Mouse (Mus musculus) kidney, adult 11 months (tissue): ENCODE data around the gene Zdhhc12.
"Not testable (repeated sequence)": the region's sequence is repeated elsewhere in the genome, so short reads cannot be mapped to it uniquely, and the experiment has no call there.

Experiments
- DNase-seq: peaks from one replicate; pipeline ENCODE4 v3.0.0; 2022

The Zdhhc12 gene

GRCm38 (mm10) chr2:30062249-30063093 lies 31.0 kb downstream of the Zdhhc12 start:
- peak; percentile 80 for DNase-seq

GRCm38 (mm10) chr2:30061215-30062166 lies 32.0 kb downstream of the Zdhhc12 start:
- DNase-seq: peak; percentile 35

DNA sequence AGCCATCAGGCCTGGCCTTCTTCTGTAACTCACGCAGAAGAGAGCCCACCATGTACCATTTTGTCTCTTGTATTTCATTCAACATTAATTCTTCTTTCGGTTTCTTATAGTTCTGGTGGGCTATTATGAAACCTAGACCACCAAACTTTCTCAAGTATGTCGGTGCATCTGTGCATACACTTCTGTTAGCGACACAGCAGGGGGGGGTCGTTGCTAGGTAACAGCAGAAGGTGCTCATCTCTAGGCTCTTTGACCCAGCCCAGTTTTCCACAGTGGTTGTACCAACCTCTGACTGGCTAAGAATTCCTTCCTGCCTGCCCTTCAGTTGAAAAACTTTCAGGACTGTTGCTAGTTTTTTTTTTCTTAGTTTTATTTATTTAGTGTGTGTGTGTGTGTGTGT lies 35.0 kb downstream of the Zdhhc12 start:
- no peak for DNase-seq

DNA sequence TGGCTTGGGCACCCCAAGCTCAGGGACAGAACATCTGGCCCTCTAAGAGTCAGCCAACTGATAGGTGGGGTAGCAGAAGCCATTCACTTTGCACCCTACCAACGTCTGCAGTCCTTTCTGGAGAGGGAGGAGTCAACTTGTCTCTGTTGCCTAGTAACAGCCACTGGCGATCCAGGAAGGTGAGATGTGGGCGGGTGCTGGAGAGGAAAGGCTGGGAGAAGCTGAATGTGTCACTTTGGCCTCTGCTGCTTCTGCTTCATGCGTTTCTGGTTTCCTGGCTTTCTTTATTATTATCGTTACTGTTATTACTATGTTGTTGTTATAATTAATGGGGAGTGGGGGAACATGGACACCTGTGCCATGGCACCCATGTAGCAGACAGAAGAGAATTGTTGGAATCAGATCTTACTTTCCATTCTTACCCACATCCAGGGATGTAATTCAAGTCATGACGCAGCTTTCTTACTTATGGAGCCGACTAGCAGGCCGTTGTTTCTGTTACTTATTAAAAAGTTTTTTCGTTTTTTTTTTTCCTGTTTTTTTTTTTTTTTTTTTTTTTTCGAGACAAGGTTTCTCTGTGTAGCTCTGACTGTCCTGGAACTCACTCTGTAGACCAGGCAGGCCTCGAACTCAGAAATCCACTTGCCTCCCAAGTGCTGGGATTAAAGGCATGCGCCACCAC lies 36.1 kb downstream of the Zdhhc12 start, which contains the start of gene Set:
TSS of gene Set (plus strand) at position 156 of the 682 bp plus-strand sequence.
- DNase-seq: no peak

GRCm38 (mm10) chr2:30056736-30057135 lies 36.7 kb downstream of the Zdhhc12 start:
- no peak for DNase-seq

DNA sequence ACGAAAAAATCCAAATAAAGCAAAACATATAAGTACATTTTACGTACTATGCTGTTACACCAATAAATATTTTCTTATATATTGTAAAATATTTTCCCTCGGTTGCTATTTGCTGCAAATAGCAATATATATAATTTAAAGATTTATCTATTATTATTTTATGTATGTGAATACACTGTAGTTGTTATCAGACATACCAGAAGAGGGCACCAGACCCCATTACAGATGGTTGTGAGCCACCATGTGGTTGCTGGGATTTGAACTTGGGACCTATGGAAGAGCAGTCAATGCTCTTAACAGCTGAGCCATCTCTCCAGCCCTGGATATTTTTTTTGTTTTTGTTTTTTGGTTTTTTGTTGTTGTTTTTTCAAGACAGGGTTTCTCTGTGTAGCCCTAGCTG lies 38.1 kb downstream of the Zdhhc12 start:
- DNase-seq: not testable (repeated sequence)

GRCm38 (mm10) chr2:30051992-30052761 lies 41.3 kb downstream of the Zdhhc12 start:
- DNase-seq: no peak

DNA sequence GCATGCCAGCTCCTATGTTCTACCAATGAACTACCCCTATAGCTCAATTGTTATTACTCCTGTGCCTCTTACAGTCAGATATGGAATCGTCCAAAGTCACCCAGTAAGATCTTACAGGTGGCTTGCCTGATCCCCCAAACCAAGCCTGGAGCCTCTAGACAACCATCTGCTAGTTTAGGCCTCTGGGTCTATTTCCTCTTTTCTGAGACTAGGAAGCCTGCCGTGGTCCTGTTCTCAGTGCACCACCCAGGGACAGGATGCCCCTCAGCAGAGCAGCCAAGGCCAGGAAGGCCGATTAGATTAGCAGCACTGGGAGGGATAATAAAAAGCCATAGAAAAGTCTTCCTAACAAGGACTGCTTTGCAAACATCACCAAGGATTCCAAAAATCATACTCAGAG lies 43.6 kb downstream of the Zdhhc12 start:
- no peak for DNase-seq

DNA sequence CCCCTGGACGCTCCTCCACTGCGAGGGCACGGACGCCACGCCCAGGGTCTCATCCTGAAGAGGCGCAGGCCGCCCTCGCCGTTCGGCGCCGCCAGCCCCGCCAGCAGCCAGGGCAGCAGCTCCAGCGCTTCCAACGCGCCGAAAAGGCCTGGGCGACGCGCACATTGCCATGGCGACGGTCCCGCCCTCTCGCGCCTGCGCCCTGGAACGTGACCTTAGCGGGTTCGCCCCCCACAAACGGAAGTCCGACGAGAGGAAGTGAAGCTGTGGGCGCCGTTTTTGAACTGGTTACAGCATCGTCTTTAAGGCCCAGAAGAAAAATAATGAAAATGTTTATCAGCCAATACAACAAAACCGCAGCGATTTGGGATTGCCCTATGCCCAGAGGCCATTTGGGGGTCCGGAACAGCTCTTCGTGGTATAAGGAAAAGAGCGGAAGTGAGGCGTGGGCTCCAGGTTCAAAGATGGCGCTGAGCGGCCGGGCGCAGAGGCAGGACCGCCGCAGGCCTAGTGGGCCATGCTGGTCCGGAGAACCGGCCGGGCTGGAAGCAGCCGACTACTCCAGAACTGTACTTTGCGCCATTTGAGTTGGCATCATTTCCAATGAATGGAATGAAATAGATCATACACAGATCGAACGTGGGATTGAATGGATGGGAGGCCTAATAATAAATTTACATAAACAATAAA lies 44.6 kb downstream of the Zdhhc12 start, which contains the start of gene Wdr34:
TSS of gene Wdr34 (minus strand) at position 183 of the 690 bp plus-strand sequence.
- peak; percentile 95 for DNase-seq

DNA sequence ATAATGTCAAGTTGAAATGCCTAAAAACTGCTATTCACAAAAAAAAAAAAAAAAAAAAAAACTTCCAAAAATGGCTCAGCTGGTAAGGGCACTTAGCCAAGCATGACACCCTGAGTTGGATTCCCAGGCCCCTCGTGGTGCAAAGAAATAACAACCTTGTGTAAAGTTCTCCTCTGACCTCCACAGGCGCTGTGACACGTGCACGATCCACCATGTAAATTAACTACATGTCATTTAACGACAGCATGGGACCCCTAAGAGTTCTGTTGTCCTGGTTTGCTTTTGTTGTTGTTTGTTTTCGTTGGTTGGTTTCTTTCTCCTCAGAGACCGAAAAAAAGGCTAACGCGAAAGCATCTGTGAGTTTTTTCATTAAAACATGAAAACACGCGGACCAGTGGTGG lies 45.3 kb downstream of the Zdhhc12 start:
- DNase-seq: no peak

DNA sequence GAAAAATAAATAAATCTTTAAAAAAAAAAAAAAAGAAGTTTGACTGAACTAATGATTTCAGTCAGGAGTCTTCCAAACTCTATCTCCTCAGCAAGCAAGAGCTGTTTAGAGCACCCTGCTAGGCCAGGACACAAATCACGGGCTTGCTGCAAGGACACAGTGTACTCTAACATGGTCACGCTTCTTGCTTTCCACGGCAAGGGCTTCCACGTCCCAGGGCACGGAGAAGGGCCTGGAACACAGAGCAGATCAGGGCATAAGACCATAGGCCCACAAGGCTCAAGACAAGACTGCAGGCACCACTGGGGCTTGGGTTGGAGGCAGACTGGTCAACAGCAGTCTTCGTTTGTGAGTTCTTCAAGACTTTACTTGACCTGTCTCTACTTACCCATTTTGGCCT lies 46.3 kb downstream of the Zdhhc12 start:
- no peak for DNase-seq

DNA sequence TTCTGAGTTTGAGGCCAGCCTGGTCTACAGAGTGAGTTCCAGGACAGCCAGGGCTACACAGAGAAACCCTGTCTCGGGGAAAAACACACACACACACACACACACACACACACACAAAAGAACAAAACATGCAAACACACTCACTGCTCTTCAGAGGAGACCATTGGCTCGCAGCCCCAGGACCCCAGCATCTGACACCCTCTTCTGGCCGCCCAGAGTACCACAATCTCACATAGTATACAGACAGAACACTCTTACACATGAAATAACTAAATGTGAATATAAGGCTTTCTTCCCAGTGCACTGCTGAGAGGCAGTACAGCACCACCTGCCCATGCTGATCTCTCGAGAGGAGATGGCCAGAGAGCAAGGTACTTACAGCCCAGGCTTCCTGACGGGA lies 48.9 kb downstream of the Zdhhc12 start:
- DNase-seq: no peak

DNA sequence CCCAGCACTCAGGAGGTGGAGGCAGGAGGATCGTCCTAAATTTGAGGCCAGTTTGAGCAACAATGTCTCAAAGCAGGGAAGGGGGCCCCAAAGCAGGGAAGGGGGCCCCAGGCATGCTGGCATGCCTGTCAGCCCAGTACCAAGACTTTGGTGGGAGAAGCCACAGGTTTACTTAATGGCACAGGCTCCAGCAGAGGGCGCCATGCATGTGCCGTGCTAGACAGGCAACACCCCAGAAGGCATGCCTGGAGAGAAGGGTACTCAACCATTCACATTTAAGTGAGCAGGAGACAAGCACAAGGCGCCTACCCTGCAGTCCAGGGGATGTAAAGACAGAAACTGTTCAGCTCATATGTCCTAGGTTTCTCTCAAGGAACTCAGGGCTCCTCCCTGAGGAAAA lies 51.0 kb downstream of the Zdhhc12 start:
- DNase-seq: peak; percentile 51
